Mouse (Mus musculus): ENCODE measurements at regions not wholly inside any gene's neighbourhood (a gene's known extent, or its start where the extent isn't known, plus 50 kb on each side); places are given as distances from the start of the nearest gene placed in this dataset.

DNA sequence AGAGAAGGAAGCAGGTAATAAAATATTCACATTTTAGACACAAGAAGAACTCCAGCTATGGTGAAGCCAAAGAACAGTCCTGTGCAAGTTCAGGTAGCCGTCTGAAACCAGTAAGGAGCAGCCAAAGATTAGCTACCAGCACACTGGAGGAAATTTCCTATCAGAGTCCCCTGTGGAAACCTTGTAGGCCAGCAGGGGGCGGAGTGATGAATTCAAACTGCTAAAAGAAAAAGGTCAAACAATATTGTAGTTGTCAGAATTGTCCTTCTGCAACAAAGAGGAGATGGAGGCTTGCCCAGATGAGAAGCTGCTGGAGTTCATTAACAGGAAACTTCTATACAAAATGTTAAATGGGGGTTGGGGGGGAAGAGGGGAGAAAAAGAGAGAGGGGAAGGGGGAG lies 95.8 kb upstream of the L3mbtl4 start:
- TF ChIP-seq CTCF (IDR thresholded peaks at IDR 0.05) (peak; percentile 69), EP300 (IDR thresholded peaks at IDR 0.05) (no peak)
